Mouse (Mus musculus) effector memory CD4-positive, alpha-beta T cell, adult 5 months (primary cell): Measurements from ENCODE around the gene Olfr1020. TPM values are rescaled to one million over a fixed set of nuclear protein-coding genes. Genes with fewer than 3 reads are reported as not detected.

Experiments used
- polyA plus RNA-seq: library from polyadenylated mRNA; unstranded; fragments of 100-300 nt; shearing (Covaris generic); gene quantifications from one replicate; pipeline ENCODE4 v1.2.1, GENCODE M21; 2017

Gene Olfr1020
- 0.35 TPM for polyA plus RNA-seq

GRCm38 (mm10) chr2:85846730-85847129 is at the start of gene Olfr1020:
Gene Olfr1020, plus strand, starts transcription at chr2:85847030.

GRCm38 (mm10) chr2:85802444-85802843 is 44.4 kb upstream of the Olfr1020 start, which contains the start of gene Olfr1016:
Gene Olfr1016, minus strand, starts transcription at chr2:85802544.

DNA sequence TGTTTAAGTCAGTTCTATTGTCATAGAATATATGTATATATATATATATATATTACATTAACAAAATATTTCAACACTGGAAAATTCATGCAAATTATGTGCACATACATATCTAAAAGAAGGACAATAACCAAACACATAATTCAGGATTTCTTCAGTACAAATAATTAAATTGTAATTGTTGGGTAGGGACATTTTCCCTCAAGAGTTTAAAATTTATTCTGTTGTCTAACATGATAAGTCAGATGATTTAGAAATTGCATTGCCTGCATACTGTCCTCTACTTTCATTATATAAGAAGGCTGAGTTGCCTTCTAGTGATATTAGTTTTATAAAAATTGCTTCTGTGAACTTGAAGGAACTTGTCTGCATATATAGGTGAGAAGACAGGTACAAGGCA is 28.7 kb upstream of the Olfr1020 start, which contains the start of gene Olfr1018:
TSS of gene Olfr1018 (plus strand) at position 301 of the 400 bp plus-strand sequence.

DNA sequence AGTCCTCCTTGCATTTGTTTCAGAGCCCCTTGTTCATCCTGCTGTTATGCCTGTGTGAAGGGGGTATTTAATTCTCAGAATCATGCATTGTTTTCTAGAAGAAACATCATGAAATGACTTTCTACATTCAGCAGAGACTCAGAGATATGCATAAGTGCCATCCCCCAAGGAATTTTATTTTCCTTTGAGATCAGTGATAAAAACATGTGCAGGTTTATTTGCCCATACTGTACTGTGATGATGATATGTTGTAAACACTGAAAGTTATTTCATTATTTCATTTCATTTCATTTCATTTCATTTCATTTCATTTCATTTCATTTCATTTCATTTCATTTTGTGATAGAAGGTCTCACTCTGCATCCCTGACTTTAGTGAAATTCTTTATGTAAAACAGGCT is 1.4 kb upstream of the Olfr1020 start, which contains the start of gene Olfr1019:
TSS of gene Olfr1019 (minus strand) at position 101 of the 400 bp plus-strand sequence.

DNA sequence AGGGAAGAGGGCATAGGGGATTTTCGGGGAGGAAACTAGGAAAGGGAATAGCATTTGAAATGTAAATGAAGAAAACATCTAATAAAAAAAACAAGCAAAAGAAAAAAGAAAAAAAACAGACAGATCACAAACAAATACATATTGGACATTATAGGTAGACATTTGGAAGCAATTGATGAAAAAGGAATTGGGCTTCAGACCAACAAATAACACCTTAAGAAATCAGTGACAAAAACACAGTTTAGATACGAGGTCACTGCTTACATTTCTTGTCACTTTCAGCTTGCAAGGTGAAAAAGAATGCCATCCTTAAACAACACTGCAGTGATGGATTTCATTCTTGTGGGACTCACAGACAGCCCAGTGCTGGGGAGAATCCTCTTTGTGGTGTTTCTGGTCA is 21.5 kb downstream of the Olfr1020 start, which contains the start of gene Olfr1022:
TSS of gene Olfr1022 (plus strand) at position 301 of the 400 bp plus-strand sequence.

GRCm38 (mm10) chr2:85885340-85885739 is 38.5 kb downstream of the Olfr1020 start, which contains the start of gene Olfr1023:
Gene Olfr1023, plus strand, starts transcription at chr2:85885640.

Other genes with a start within 250 kb of the Olfr1020 start
- not detected for gene Olfr1000, start 235.1 kb upstream of the Olfr1020 start, polyA plus RNA-seq
- not detected for gene Olfr1002, start 196.3 kb upstream of the Olfr1020 start, polyA plus RNA-seq
- gene Olfr154, start 182.6 kb upstream of the Olfr1020 start, polyA plus RNA-seq: not detected
- not detected for gene Olfr1006, start 168.3 kb upstream of the Olfr1020 start, polyA plus RNA-seq
- gene Olfr1008, start 157.6 kb upstream of the Olfr1020 start, polyA plus RNA-seq: not detected
- not detected for gene Olfr1009, start 131.6 kb upstream of the Olfr1020 start, polyA plus RNA-seq
- gene Olfr1012, start 84.3 kb upstream of the Olfr1020 start, polyA plus RNA-seq: not detected
- not detected for gene Olfr1013, start 79.9 kb upstream of the Olfr1020 start, polyA plus RNA-seq
- gene Olfr1014, start 74.3 kb upstream of the Olfr1020 start, polyA plus RNA-seq: not detected
- not detected for gene Olfr1015, start 65.0 kb upstream of the Olfr1020 start, polyA plus RNA-seq
- gene Olfr1016, start 44.5 kb upstream of the Olfr1020 start, polyA plus RNA-seq: not detected
- gene Olfr1018, start 28.6 kb upstream of the Olfr1020 start, polyA plus RNA-seq: not detected
- not detected for gene Olfr1019, start 1.5 kb upstream of the Olfr1020 start, polyA plus RNA-seq
- gene Olfr1022, start 21.6 kb downstream of the Olfr1020 start, polyA plus RNA-seq: not detected
- gene Olfr1023, start 38.6 kb downstream of the Olfr1020 start, polyA plus RNA-seq: not detected
- not detected for gene Olfr1024, start 58.0 kb downstream of the Olfr1020 start, polyA plus RNA-seq
- gene Olfr1025-ps1, start 68.2 kb downstream of the Olfr1020 start, polyA plus RNA-seq: not detected
- gene Olfr1026, start 74.5 kb downstream of the Olfr1020 start, polyA plus RNA-seq: not detected
- gene Olfr1028, start 103.4 kb downstream of the Olfr1020 start, polyA plus RNA-seq: not detected
- not detected for gene Olfr1029, start 126.9 kb downstream of the Olfr1020 start, polyA plus RNA-seq
- 0.14 TPM for gene Olfr1030, start 132.2 kb downstream of the Olfr1020 start, polyA plus RNA-seq
- gene Olfr1031, start 143.3 kb downstream of the Olfr1020 start, polyA plus RNA-seq: not detected
- not detected for gene Olfr1032, start 158.5 kb downstream of the Olfr1020 start, polyA plus RNA-seq
- 11.3 TPM for gene Olfr1033, start 173.6 kb downstream of the Olfr1020 start, polyA plus RNA-seq
- gene Olfr1034, start 198.8 kb downstream of the Olfr1020 start, polyA plus RNA-seq: not detected
- gene Olfr1036, start 227.0 kb downstream of the Olfr1020 start, polyA plus RNA-seq: not detected
- not detected for gene Olfr1037, start 240.4 kb downstream of the Olfr1020 start, polyA plus RNA-seq